Mouse (Mus musculus) A20 (cell line): ENCODE measurements around the gene Slc25a1.

Experiments
- DNase-seq: peaks from one replicate; pipeline ENCODE4 v3.0.0-alpha.2; 2011; ENCODE audit warnings: low read depth, low spot score

Gene Slc25a1

DNA sequence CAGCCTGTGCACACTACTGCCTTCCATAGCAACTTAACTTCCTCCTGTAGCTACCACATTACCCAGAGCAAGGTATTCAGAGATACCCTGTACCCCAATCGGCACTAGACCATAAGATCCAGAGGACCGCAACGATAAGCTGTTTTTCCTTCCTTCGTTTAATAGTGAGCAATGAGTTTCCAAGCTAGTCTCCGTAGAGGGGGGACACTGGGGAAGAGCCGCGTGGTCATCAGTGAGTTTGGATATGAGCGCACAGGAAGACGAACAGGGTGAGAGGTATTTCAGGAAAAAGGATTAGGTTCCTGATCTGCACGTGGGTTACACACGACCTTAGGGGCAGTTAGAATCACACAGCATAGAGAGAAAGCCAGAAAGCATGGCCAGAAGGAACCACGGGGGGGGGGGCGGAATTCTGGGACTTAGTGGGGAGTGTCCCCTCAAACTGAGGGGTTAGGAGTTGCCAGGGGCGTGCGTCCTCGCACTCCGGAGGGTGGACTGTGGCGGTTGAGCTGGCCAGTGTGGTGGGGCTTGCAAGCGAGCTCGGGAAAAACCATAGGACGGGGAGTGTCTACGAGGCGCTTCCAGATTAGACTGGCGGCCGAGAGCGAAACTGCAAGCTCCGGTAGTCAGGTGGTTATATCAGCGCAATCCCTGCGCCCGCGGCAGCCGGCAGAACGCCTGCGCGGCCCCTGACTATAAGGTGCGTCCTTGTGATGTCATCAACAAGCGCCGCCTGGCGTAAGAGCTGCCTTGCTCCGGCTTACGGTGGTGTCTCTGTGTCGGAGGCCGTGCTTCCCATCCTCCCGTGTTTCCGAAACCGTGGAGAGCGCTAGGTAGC, 6.5 kb downstream of the Slc25a1 start:
- DNase-seq: peak; percentile 97

DNA sequence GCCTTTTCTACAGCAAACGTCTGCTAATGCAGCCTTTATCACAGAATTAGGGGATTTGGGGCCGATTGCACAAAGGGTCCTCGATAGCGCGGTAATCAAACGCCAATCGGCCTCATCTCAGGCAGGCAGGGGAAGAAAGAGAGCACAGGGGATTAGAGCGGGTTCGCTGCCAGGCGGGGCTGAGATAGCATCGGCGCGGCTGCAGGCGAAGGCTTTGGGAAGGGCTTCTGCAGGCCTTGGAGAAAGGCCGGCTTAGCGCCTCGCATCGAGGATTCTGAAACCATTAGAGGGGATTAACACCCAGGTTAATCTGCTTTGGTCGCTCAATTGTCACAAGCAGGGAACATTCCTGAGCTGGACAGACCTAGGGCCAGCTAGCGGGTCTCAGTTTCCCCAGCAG, 7.4 kb downstream of the Slc25a1 start:
- DNase-seq: no peak

DNA sequence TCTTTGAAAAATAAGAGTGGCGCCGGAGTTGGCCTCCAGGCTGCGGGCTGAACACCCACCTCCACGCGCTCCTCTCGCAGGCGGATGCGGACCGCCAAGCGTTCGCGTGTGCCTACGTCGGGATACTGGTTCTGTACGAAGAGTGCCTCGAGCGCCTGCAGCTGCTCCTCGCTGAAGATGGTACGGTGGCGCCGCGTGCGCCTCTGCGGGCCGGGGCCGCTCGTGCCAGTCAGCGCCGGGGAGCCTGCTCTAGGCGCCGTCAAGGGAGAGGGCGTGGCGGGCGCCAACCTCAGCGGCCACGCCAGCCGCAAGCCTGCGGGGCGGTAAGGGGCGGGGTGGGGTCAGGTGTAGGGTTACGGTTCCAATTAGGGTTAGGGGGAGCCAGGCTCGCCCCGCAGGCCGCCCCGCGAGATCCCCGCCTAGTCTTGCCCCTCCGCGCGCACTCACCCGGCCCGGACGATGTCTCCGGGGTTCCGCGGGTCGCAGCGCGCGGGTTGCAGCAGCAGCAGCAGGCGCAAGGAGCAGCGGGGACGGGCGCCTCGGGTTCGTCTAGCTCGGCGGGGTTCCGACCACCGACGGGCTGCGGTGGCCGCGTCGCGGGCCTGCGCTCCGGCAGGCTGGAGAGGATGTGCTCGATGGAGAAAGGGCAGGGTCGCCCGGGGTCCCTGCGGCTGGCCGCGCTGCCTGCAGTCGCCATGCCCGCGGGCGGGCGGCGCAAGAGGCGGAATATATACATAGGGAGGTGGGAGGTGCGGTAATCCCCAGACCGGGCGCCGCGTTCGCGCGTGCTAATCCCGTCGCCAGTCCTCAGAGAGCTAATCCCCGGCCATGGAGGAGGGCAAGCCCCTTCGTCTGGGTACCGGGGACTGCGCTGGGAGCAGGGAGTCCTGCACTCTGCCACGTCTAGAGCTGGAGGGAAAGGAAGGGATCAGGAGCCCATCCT, 13.4 kb downstream of the Slc25a1 start, which contains the start of gene Gsc2:
Gsc2 (minus strand) TSS at position 753 of the 943 bp plus-strand sequence.
- DNase-seq: no peak

DNA sequence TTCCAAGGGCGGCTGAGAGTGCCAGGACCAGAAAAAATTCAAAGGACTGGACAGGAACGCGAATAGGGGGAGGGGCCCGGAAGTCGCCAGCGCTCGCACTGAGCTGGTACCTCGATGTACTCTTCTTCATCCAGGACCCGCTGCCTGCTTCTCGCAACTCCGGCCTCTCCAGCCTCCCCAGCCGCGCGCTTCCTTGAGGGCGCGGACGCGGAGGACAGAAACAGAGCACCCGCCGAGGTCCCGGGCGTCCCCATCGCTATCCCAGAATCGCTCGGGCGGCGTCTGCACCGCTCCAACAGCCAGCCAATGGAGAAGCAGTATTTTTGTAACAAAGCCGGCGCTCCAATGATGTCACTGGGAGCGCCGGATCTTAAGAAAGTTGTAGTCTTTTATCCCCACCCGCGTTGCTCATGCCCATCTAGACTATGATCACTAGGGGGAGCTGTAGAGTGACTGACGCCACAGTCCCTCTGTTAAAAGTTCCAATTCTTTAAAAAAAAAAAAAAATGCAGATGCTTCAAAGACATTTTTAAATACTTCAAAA, 16.9 kb downstream of the Slc25a1 start, which contains the start of gene Ess2:
Ess2 (minus strand) TSS at position 297 of the 544 bp plus-strand sequence.
- peak; percentile 94 for DNase-seq

DNA sequence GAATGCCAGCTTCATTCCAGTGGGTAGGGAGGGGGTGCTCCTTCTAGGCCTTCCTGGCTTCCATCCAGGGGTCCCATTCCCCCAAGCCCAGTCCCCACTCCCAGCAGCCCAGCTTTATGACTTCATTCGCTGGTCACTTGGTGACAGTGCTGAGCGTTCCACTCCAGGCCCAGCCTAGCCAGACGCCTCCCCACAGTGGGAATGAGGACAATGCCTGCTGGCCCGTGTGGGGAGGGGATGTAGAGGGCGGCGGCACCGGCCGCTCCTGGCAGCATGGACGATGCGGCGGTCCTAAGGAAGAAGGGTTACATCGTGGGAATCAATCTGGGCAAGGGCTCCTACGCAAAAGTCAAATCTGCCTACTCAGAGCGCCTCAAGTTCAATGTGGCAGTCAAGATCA, 29.6 kb downstream of the Slc25a1 start, which contains the start of the genes Dgcr2 and Tssk2:
Dgcr2 (minus strand) TSS at position 101 of the 400 bp plus-strand sequence.
Tssk2 (plus strand) TSS at position 176 of the 400 bp plus-strand sequence.
- DNase-seq: no peak

DNA sequence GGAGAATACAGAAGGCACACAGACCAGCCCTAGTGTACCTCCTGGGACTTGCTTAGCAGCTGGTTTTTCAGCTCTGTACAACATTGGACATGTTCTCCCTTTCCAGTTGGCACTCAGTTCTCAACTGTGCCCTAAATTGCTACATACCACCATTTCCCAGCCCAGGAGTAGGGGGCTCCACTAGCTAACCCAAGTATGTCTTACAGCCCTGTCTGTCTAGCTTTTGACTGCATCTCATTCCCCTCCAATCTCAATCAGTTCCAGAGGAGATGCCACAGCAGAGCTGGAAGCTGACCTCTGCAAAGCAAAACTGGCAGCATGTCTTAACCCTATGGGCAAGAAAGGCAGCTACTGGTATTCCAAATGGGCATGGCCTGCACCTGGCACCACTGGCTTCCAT, 31.9 kb downstream of the Slc25a1 start:
- no peak for DNase-seq

DNA sequence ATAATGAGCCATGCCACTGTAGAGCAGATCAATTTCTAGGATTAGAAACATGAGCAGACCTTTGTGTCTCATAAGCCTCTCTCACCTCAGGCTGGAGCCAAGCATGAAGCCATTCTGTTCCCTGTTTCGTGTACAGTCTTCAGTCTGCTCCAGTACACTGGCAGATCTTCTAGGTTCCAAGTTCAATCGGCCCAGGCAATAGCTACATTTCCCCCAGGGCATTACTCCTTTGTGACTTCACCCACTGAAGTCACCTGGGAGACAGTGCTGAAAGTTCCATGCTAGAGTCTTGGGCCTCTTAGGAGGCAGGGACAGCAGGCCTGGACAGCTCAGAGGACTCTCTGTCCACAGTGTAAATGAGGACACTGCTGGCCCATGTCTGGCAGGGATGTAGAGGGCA, 34.1 kb downstream of the Slc25a1 start, which contains the start of gene Tssk1:
Tssk1 (plus strand) TSS at position 301 of the 400 bp plus-strand sequence.
- no peak for DNase-seq

DNA sequence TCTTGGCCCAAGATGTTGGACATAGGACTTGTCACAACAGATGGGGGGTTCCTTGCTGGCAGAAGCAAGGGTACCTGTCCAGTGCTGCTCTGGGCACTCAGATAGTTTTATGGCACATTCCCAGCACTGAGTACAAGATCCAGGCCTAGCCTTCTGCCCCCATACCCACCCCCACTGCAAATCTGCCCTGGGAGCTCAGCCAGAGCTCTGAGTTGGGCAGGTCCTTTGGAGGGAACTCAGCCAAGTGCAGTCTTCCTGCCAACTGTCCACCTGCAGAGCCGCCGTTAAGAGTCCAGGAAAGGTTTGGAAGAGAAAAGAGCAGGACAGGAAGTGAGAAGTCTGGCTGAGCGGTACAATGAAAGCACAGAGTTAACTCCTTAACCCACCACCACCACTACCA, 35.4 kb downstream of the Slc25a1 start:
- DNase-seq: no peak

DNA sequence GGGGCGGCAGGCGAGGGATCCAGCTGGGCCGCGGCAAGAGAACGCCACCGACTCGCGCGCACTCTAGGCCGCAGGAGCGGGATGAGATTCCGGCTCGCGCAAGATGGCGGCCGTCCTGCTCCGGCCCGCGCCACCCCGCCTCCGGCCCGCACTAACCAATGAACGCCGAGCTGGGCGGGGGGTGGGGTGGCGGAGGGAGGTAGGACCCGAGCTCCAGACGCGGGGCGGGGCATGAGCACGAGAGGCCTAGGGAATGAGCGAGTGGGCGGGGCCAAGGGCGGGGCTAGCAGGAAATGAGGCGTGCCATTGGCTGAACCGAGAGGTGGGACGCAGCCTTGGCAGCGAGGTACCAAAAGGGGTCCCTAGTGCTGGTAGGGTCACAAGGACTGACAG, 36.5 kb downstream of the Slc25a1 start, which contains the start of gene Gm20518:
Gm20518 (minus strand) TSS at position 105 of the 393 bp plus-strand sequence.
- DNase-seq: peak; percentile 97

DNA sequence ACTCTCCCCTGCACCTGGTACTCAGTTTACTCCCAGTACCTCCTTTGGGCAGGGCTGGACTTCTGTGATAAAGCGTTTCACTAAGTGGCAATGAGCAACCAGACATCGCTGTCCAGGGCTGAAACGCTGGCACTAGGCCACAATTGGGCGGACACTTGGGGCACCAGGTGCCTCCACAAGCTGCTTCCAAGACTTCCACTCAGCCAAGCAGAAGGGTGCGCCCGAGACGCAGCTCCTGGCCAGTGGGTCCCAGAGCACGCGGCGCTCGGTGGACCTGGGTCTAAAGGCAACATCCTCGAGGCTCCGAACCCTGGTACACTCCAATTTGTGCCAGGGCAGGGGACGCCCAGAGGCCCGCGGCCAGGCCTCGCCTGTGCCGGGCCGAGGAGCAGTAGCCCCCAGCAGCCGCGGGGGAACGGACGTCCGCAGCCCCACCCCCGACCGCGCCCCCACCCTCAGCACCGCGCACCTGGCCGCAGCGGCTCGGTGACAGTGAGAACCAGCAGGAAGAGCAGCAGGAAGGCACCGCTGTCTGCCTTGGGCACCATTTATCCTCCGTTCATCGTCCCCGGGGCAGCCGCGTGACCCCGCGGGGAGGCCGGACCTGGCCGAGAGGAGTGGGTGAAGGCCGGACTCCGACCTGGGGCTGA, 37.0 kb downstream of the Slc25a1 start:
- DNase-seq: peak; percentile 66

DNA sequence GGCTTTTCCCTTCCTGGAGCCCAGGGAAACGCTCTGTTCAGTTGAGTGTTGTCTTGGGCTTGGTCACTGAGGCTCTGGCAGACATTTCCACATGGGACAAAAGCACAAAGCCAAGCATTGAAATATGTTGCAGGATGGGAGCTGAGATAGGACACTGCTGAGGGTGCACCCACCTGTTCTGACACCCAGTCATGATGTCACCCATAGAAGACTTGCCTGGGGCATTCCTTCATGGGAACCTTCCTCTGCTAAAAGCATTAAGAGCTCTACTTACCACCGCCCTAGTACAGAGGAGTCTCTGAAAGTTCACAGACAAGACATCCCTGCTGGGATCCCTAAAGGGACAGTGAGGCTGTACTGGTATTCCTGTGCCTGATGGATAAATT, 37.7 kb downstream of the Slc25a1 start:
- DNase-seq: peak; percentile 16

DNA sequence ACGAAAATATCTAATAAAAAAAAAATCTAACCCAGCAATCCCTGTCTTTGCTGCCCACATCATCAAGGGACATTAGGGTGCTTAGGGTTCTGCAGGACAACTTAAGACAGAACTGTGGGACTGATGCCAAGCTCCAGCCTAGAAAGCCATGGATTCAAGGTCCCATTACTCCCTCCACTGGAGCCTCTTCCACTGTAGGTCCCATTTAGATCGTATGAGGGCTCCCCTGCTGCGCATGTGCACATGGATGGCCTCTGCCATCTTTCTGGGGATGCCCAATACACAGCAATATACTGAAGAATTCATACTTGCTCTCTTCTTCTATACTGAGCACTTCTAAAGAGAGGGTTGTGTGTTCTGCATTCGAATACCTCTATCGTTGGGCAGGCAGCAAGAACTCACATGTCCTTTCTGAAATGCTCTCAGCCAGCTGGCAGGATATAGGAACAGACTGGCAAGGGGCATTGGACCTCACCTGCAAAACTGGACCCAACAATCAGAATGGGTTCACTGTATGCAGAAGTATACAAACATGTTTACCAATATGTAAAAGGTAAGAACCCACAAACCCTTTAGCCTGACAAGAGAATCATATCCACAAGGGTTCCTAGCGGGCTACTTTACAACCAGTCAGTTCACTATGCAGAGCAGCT, 38.2 kb downstream of the Slc25a1 start:
- DNase-seq: no peak

DNA sequence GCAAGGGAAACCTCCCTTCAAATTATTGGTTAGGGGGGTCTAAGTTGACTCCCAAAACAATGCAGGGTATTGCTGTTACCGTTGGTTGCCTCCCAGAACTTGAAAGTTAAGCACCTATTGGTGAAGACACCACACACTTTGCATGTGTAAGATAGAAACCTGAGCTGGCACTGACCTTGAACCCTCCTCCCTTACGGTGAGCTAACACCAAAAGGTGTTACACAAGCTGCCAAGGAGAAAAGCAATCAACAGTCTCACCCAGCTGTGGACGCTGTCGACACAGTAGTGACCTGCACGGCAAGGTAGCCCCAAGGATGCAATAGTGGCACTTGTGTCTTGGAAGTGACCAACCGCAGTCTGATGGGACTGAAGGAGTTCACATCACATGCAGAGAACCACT, 43.9 kb downstream of the Slc25a1 start:
- DNase-seq: no peak

DNA sequence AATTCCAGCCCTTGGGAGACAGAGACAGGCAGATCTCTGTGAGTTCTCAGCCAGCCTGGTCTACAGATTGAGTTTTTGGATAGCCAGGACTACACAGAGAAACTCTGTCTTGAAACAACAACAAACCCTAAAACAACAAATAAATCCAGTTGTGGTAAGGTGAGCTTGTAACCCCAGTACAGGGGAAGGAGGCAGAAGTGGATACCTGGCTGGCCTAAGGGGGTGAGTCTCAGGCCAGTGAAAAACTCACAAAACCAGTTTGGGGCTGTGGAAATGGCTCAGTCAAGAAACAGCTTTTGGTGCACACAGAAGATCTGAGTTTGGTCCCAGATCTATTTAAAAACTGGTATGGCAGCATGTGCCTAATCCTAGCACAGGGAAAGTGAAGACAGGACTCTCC, 45.8 kb downstream of the Slc25a1 start:
- DNase-seq: no peak

DNA sequence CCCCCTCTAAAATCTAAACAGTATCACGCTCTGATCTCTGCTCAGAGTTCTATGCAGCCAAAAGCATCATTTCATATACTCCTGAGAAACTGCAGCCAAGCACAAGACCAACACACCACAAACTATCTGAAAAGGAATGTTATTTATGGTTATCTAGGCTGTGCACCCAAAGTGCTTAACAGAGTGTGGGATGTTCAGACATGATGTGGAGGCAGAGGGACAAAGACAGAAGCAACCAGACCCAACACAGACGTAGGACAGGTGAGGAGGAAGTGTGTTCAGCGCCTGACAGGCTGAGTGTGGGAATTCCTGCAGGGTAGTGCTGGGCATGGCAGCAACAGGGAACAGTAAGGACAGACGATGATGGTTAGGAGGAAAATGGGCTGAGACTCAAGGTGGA, 48.4 kb downstream of the Slc25a1 start:
- no peak for DNase-seq

DNA sequence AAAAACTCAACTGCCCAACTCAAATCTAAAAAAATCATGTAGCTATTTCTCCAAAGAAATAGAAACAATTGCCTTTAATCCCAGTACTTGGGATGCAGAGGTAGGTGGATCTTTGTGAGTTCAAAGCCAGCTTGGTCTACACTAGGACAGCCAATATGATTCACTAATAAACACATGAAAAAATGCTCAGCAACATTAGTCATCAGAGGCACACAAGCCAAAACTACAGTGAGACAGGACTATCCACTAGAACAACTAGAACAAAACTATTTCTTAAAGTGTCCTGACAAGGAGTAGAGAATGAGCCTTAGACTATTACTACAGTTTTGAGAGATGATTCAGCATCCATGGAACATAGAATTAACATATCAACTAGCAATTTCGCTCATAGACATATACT, 51.9 kb downstream of the Slc25a1 start:
- DNase-seq: no peak
